Mouse (Mus musculus): Measurements from ENCODE around the gene Ss18l2.

The Ss18l2 gene

GRCm38 (mm10) chr9:121709898-121710583, at the start of gene Ss18l2:
Gene Ss18l2, plus strand, starts transcription at chr9:121710329.
- peak; percentile 97 for DNase-seq (ENCODE audit: low spot score)

- no peak for DNase-seq (ENCODE audit: low spot score)
These were observed 46.7 kb upstream of the Ss18l2 start for GRCm38 (mm10) chr9:121663467-121663866.

DNA sequence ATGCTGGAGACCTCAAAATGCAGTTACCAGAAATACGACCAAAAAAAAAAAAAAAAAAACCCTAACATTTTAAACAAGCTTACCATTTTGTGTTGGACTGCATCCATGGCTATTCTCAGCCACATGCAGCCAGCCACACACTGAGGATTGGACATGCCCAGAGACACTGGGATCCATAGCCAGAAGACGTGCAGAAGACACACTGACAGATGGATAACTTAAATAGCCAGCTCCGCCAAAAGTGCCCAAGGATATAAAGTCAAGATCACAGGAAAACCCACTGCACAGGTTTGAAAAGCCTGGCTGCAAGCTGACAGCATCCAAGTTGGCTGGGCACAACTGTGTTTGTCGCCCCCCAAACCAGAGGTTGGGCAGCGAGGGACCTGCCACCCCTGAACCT, 46.0 kb upstream of the Ss18l2 start:
- DNase-seq (ENCODE audit: low spot score), result no peak

GRCm38 (mm10) chr9:121666957-121667630, 43.0 kb upstream of the Ss18l2 start:
- DNase-seq (ENCODE audit: low spot score), result no peak

- no peak for DNase-seq (ENCODE audit: low spot score)
These were observed 42.3 kb upstream of the Ss18l2 start for GRCm38 (mm10) chr9:121667822-121668221.

DNA sequence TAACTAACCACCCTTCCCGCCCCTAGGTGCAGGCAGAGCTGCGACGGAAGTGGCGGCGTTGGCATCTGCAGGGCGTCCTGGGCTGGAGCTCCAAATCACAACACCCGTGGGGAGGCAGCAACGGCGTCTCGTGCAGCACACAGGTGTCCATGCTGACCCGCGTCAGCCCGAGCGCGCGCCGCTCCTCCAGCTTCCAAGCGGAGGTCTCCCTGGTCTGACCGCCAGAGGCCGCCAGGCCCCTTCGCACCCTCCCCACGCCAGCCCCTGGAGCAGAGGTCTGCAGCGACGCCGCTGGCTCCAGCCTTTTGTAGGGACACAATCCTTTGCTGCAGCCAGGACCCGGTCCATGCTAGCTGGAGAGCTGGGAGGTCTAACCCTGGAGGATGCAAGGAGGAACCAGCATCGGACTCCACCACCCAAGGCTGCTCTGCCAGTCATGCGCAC, 40.8 kb upstream of the Ss18l2 start:
- DNase-seq (ENCODE audit: low spot score), result peak; percentile 50

DNA sequence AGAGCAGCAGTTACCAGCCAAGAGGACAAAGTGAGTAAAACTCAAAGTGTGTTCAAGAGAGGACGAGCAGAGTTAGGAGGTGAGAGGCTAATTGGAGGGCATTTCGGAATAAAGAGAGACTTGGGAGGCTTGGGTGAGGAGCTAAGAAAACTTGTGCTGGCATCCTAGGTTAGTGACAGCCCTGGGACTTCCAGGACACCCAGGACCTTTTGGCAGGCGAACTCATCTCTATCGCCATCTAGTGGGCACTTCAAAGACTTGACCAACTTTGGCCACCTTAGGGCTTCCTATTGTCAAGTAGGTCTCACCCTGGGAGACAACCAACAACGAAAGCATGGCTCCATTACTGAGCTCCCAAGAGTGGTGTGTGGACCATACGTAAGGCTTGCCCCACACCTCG, 38.8 kb upstream of the Ss18l2 start:
- DNase-seq (ENCODE audit: low spot score), result peak; percentile 22

- no peak for DNase-seq (ENCODE audit: low spot score)
These were observed 37.8 kb upstream of the Ss18l2 start for GRCm38 (mm10) chr9:121672311-121672710.

- no peak for DNase-seq (ENCODE audit: low spot score)
These were observed 36.4 kb upstream of the Ss18l2 start for GRCm38 (mm10) chr9:121673716-121674115.

GRCm38 (mm10) chr9:121675011-121675410, 35.1 kb upstream of the Ss18l2 start:
- DNase-seq (ENCODE audit: low spot score), result no peak

DNA sequence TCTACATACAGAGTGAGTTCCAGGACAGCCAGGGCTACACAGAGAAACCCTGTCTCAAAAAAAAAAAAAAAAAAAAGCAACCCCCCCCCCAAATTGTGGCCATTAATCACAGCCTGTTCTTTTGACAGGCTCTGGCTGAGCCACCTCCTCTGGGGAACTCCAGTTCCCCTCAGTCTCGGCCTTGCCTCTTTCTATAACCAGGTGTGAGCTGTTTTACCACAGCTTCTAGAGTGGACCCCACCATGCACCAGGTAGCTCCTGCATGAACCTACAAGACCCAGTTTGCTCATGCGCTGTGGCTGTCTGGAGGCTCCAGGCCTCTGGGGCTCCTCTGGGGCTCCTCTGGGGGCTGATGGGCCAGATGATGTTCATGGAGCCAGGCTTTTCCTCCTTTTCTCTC, 34.6 kb upstream of the Ss18l2 start:
- no peak for DNase-seq (ENCODE audit: low spot score)

- no peak for DNase-seq (ENCODE audit: low spot score)
These were observed 33.1 kb upstream of the Ss18l2 start for GRCm38 (mm10) chr9:121677069-121677468.

- DNase-seq (ENCODE audit: low spot score), result no peak
These were observed 32.7 kb upstream of the Ss18l2 start for GRCm38 (mm10) chr9:121677476-121677875.

DNA sequence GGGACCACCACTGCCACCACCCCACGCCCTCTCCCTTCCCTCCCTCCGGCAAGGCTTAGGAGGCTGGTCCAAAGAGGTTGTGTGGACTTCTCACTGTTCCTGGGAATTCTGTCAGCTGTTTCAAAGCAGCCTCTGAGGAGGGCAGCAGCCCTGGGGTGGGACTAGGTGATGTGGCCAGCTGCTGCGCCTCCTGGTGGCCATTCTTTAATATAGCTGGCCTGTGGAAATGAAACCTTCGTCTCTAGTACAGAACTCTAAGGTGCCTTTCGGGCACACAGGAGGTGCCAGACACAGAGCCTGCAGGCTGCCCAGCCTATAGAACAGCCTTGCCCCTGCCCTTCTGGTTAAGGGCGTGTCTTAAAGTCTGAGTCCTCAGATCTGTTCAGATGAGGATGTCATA, 30.6 kb upstream of the Ss18l2 start:
- DNase-seq (ENCODE audit: low spot score), result peak; percentile 43

DNA sequence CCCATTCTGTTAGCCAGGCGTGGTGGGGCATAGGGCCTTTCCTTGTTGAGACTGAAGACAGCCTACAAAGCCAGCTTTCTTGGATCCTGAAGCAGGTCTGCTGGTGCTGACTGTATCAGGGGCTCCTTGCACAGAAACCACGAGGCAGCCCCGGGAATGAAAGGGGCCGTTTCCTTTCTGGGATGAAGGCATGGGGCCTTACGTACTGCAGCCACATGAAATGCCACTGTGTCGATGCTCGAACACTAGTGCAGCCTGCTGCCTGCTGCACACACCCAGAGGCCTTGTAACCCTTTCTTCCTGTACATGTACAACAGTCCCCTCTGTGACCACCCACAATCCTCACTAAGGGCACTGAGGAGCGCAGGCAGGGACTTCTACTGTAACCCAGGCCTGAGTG, 28.9 kb upstream of the Ss18l2 start:
- DNase-seq (ENCODE audit: low spot score), result no peak

DNA sequence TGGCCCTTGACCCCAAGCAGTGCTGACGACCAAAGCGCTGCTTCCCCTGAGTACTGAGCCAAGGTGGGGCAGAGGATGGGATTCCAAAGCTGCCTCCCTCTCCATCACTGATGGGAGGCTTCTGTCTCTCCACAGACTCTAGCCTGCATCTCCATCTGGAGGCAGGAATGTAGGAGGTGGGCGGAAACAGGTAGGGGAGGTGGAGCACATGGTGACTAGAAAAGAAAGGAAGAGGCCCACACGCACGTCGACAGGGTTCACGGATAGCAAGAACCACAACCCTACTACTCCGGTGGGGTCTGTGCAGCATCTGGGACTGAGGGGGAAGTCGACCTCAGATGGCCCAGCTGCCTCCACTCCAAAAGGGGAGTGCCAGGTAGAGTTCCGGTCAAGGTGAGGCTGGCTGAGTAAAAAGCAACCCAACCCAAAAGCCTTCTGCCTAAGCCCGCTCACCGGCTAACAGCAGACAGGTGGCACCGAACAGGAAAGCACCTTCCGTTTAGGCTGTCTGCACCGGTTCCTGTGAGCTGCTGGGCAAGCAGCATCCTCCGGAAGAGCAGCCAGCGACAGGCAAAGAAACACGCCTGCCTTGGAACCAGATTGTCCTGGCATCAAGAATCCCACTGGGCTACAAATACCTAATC, 28.0 kb upstream of the Ss18l2 start:
- DNase-seq (ENCODE audit: low spot score), result no peak

- DNase-seq (ENCODE audit: low spot score), result no peak
These were observed 25.4 kb upstream of the Ss18l2 start for GRCm38 (mm10) chr9:121684702-121685101.

DNA sequence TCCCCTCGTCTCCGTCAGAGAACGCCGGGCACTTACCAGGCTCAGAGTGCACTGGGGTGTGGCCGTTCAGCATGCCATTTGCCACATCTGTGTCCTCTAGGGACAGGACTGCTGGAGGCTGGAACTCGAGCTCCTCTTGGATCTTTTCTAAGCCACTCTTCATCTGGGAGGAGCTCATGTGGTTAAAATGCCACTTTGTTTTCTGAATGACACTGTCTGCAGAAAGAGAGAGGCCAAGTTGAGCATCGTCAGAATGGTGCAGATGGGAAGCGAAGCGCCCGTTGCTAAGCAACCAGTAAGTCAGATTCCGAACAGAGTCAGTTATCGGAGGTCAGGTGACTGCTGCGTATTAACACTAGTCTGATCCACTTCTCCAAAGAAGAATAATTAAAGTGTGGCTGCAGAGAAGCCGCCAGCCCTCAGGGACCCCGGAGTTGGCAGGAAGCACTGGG, 19.9 kb upstream of the Ss18l2 start:
- DNase-seq (ENCODE audit: low spot score), result no peak

DNA sequence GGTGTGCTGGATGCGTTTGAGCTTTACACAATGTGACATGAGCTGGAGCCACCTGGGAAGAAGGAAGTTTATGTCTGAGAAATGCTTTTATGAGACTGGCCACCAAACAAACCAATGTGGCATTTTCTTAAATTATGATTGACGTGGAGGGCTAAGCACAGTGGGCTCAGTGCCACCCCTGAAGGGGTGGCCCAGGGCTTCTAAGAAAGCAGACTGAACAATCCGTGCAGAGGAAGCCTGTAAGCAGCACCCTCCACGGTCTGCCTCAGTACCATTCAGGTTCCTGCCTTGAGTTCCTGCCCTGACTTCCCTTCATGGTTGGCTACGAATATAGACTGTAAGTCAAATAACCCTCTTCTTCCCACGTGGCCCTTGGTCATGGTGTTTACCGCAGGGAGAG, 19.4 kb upstream of the Ss18l2 start:
- DNase-seq (ENCODE audit: low spot score), result no peak

DNA sequence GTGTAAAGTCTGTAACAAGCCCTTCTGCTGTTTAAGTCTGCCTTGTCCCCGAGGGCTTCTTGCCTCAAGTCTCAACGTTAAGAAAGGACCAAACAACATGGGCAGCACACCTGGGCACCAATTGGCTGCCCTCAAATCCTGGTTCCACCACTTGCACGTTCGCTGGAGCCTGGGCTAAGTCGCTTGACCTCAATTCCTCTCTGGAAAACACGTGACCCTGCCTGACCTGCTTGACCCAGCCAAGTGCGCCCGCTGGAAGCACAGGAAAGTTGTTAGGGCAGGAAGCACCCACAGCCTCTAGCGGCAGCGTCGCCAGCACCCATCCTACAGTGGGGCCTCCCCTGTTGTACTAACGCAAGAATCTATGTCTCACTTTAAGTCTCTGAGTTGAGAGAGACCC, 15.4 kb upstream of the Ss18l2 start:
- DNase-seq (ENCODE audit: low spot score), result no peak

GRCm38 (mm10) chr9:121696626-121697025, 13.5 kb upstream of the Ss18l2 start:
- DNase-seq (ENCODE audit: low spot score), result no peak

GRCm38 (mm10) chr9:121697150-121698049, 12.7 kb upstream of the Ss18l2 start:
- peak; percentile 53 for DNase-seq (ENCODE audit: low spot score)
